Mouse (Mus musculus) forebrain, embryonic 14.5 days (tissue): ENCODE measurements at regions not wholly inside any gene's neighbourhood (a gene's known extent, or its start where the extent isn't known, plus 50 kb on each side); places are given as distances from the start of the nearest gene placed in this dataset.
A peak's percentile ranks its signal among the peaks of the same experiment; 100 is the strongest.

ENCODE experiments used
- ATAC-seq: fragments of 200-750 bp; cut with Nextera tagmentation; 2 replicates; pipeline ENCODE4 v1.8.0; 2017; ENCODE audit warnings: mild to moderate bottlenecking, moderate library complexity
- DNase-seq: peaks from one replicate; pipeline ENCODE4 v3.0.0-alpha.2; 2015; ENCODE audit warnings: low spot score
- H3K27ac ChIP-seq: fragments of 300-500 bp; sonication (generic); 2 replicates; pipeline ENCODE4 v1.5.1; 2014; ENCODE audit warnings: low read depth, mild to moderate bottlenecking, control low read depth, low read length, moderate library complexity
- H3K27me3 ChIP-seq: fragments of 300-500 bp; sonication (generic); replicated peaks from 2 replicates; pipeline ENCODE4 v1.6.1; 2014; ENCODE audit warnings: low read length, control low read depth, mixed read lengths; ENCODE audit not compliant: control insufficient read depth, insufficient read depth
- H3K36me3 ChIP-seq: fragments of 300-500 bp; sonication (generic); 2 replicates; pipeline ENCODE4 v1.6.1; 2014; ENCODE audit warnings: low read length, control low read depth; ENCODE audit not compliant: control insufficient read depth, insufficient read depth
- H3K4me1 ChIP-seq: fragments of 300-500 bp; sonication (generic); 2 replicates; pipeline ENCODE4 v1.6.1; 2014; ENCODE audit warnings: antibody characterized with exemption, low read length, control low read depth; ENCODE audit not compliant: control insufficient read depth, insufficient read depth
- H3K4me2 ChIP-seq: fragments of 300-500 bp; sonication (generic); 2 replicates; pipeline ENCODE4 v1.6.1; 2014; ENCODE audit warnings: mild to moderate bottlenecking, control low read depth, low read length
- H3K4me3 ChIP-seq: fragments of 300-500 bp; sonication (generic); 2 replicates; pipeline ENCODE4 v1.5.1; 2014; ENCODE audit warnings: low read depth, low read length, control low read depth
- H3K9ac ChIP-seq: fragments of 300-500 bp; sonication (generic); 2 replicates; pipeline ENCODE4 v1.6.1; 2014; ENCODE audit warnings: mild to moderate bottlenecking, low read length, control low read depth, moderate library complexity
- H3K9me3 ChIP-seq: fragments of 300-500 bp; sonication (generic); replicated peaks from 2 replicates; pipeline ENCODE4 v1.6.1; 2016; ENCODE audit warnings: low read length, control low read depth, mixed read lengths; ENCODE audit not compliant: control insufficient read depth
- WGBS: fragments of 180-500 bp; shearing (Covaris S2); extraction: QIAGEN DNeasy Blood & Tissue Kit; methylation state at CpG from one replicate; pipeline ENCODE4 v1.1.7; 2014; 5-methylcytosine and 5-hydroxymethylcytosine counted together

- Histone ChIP-seq H3K36me3 (no peaks in the 10 kb centered on the region), H3K4me1 (no peaks in the 10 kb centered on the region), H3K4me2 (peak overlapping the region; percentile 39), H3K27ac (no peak overlapping the region), H3K27me3 (no peaks in the 10 kb centered on the region), H3K4me3 (no peak overlapping the region), H3K9ac (peak overlapping the region; percentile 17; the same call in 1 of the 2 replicates), H3K9me3 (no peaks in the 10 kb centered on the region)
- ATAC-seq (peak; percentile 92), DNase-seq (peak; percentile 94)
- 20% methylated on average over 25 of the region's 25 CpGs for WGBS
These were observed 78.1 kb upstream of the Prok2 start for GRCm38 (mm10) chr6:99803983-99804904.

DNA sequence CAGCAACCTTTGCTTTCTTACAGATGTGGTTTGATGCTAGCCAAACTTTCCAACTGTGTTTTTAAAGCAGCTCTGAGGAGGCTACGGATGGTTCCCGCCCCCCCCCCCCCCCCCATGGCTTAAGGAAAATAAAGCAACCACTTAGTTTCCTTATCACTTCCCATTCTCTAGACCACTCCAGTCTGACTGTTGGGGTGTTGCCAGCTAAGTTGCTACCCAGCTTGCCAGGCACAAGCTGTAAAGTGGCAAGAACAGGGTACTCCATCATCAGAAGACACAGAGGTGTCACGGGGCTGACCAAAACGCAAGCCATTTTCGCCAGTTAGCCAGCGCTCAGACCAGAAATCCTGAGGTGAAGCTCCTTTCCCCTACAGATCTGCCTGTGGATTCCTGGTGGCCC lies 74.7 kb upstream of the Prok2 start:
- H3K4me3 ChIP-seq: no peak overlapping the region
- no peak for ATAC-seq

DNA sequence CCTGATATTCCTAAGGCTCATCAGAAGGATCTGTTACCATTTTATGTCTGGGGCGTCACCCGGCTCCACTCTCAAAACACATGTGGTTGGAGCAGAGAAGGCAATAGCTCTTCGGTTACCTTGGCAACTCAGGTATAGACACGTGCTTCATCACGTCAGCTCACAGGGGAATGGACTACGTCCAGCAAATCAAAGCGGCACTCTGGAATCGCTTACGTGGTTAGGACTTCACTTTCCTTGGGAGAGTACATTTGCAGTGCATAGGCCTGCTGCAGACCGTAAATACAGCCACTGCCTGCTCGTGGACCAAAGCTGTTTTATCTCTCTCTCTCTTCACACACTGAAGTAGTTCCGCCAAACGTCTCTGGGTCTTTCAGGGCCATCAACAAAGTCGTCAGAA lies 74.1 kb upstream of the Prok2 start:
- H3K4me2 ChIP-seq: no peak overlapping the region
- no peak overlapping the region for H3K27ac ChIP-seq
- H3K4me3 ChIP-seq: no peak overlapping the region
- no peaks in the 10 kb centered on the region for H3K9me3 ChIP-seq
- 74% methylated on average over 14 of the region's 14 CpGs for WGBS
- no peak overlapping the region for H3K9ac ChIP-seq
- ATAC-seq (no peak), DNase-seq (no peak)
- no peaks in the 10 kb centered on the region for H3K36me3 ChIP-seq
- no peaks in the 10 kb centered on the region for H3K27me3 ChIP-seq
- H3K4me1 ChIP-seq: no peaks in the 10 kb centered on the region

More for the DNA sequence above, 74.7 kb upstream of the Prok2 start:
- Histone ChIP-seq H3K4me2 (no peak overlapping the region), H3K9ac (no peak overlapping the region), H3K4me1 (no peaks in the 10 kb centered on the region), H3K27ac (no peak overlapping the region), H3K36me3 (no peaks in the 10 kb centered on the region), H3K27me3 (no peaks in the 10 kb centered on the region), H3K9me3 (no peaks in the 10 kb centered on the region)
- DNase-seq: no peak
- WGBS: 79% methylated on average over 6 of the region's 6 CpGs

DNA sequence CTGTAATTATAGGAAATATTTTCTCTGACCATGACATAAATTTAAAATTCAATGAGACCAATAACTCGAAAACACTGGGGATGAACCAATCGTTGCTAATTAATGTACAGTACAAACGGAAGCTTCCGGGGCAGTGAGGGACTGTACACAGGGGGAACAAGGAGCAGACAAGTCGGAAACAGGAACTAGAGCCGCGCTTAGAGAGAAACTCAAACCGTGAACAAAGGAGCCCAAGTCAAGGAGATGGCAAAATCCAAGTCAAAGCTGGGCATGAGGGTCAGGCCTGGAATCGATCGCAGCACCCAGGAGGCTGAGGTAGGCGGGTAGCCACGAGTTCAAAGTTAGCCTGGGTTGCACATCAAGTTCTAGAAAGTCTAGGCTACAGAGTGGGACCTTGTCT lies 70.2 kb upstream of the Prok2 start:
- Histone ChIP-seq H3K4me1 (no peaks in the 10 kb centered on the region), H3K4me2 (no peak overlapping the region), H3K9me3 (no peaks in the 10 kb centered on the region), H3K4me3 (no peak overlapping the region), H3K36me3 (no peaks in the 10 kb centered on the region), H3K9ac (no peak overlapping the region), H3K27ac (no peak overlapping the region), H3K27me3 (no peaks in the 10 kb centered on the region)
- 91% methylated on average over 12 of the region's 12 CpGs for WGBS
- no peak for ATAC-seq
- no peak for DNase-seq

DNA sequence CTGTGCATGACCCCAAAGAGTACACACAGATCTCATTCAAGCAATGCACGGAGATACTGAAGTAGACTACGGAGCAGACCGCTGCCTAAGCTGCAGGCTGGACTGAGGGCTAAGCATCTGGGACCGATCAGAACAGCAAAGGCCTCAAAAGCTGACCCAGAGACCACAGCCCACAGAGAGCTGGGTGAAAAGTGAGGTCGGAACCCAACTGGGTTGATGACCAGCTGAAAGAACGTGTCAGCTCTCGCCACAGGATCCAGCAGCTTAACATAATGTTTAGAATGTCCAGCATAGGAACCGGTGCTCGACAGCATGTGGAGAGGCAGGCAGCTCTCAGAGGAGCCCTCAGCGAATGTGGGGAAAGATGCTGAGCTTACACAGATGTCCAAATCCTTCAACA lies 67.4 kb upstream of the Prok2 start:
- ATAC-seq (no peak), DNase-seq (no peak)
- no peaks in the 10 kb centered on the region for H3K4me1 ChIP-seq
- H3K9me3 ChIP-seq: no peaks in the 10 kb centered on the region
- WGBS: 56% methylated on average over 10 of the region's 10 CpGs
- H3K4me2 ChIP-seq: no peak overlapping the region
- H3K36me3 ChIP-seq: no peaks in the 10 kb centered on the region
- H3K27me3 ChIP-seq: no peaks in the 10 kb centered on the region
- no peak overlapping the region for H3K27ac ChIP-seq
- H3K9ac ChIP-seq: no peak overlapping the region
- no peak overlapping the region for H3K4me3 ChIP-seq

DNA sequence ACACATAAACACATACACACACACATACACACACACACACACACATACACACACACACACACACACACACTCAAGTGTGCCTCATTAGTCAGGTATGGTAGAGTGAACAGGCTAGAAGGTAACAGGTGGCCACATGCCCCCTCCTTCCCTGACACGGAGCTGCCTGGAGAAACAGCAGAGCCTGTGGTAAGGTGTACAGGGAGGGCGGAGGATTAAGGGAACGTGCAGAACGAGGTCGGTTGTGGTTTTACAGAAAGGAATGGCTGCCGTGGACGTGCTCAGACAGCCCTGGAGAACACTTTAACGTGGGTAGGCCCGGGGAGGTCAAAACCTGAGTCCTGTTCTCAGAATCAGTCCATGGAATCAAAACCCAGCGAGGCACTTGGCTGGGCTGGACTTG lies 66.2 kb upstream of the Prok2 start:
- H3K4me2 ChIP-seq: no peak overlapping the region
- no peak overlapping the region for H3K27ac ChIP-seq
- no peaks in the 10 kb centered on the region for H3K4me1 ChIP-seq
- no peak for ATAC-seq
- H3K9ac ChIP-seq: no peak overlapping the region
- 69% methylated on average over 10 of the region's 10 CpGs for WGBS
- H3K36me3 ChIP-seq: no peaks in the 10 kb centered on the region
- no peaks in the 10 kb centered on the region for H3K9me3 ChIP-seq
- H3K4me3 ChIP-seq: no peak overlapping the region
- H3K27me3 ChIP-seq: no peaks in the 10 kb centered on the region
- DNase-seq: no peak

GRCm38 (mm10) chr6:99786977-99787376 lies 60.8 kb upstream of the Prok2 start:
- Histone ChIP-seq H3K36me3 (no peaks in the 10 kb centered on the region), H3K9me3 (no peaks in the 10 kb centered on the region), H3K27me3 (no peaks in the 10 kb centered on the region), H3K27ac (no peak overlapping the region), H3K4me1 (peaks cover 6% of the 10 kb centered on the region; the same call in 1 of the 2 replicates), H3K4me3 (no peak overlapping the region), H3K9ac (no peak overlapping the region), H3K4me2 (no peak overlapping the region)
- 90% methylated on average over 7 of the region's 7 CpGs for WGBS
- DNase-seq (no peak), ATAC-seq (no peak)

GRCm38 (mm10) chr6:99785212-99785611 lies 59.0 kb upstream of the Prok2 start:
- Histone ChIP-seq H3K4me2 (no peak overlapping the region), H3K4me1 (peaks cover 6% of the 10 kb centered on the region; the same call in 1 of the 2 replicates), H3K27me3 (no peaks in the 10 kb centered on the region), H3K9me3 (no peaks in the 10 kb centered on the region), H3K4me3 (no peak overlapping the region), H3K36me3 (no peaks in the 10 kb centered on the region), H3K9ac (no peak overlapping the region), H3K27ac (no peak overlapping the region)
- 91% methylated on average over 6 of the region's 6 CpGs for WGBS
- no peak for DNase-seq
- ATAC-seq: no peak

DNA sequence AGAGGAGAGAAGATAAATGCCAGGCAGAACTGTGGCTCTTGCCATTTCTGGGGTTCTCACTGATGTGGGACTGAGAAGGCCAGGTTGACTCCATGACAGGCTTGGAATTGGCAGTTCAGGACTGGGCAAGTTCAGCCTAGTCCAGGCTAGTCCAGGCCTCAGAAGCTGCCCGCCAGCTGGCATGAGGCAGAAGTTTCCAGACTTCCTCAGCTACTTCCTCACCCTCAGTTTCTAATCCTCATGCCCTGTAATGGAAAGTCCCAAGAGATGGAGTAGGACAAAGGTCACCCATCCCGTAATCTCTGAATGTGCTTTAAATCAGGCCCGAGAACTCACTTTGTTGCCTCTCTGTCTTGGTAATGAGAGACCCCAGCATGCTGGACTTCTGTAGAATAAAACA lies 58.6 kb upstream of the Prok2 start:
- Histone ChIP-seq H3K36me3 (no peaks in the 10 kb centered on the region), H3K4me2 (no peak overlapping the region), H3K27me3 (no peaks in the 10 kb centered on the region), H3K4me1 (peaks cover 6% of the 10 kb centered on the region; the same call in 1 of the 2 replicates), H3K27ac (no peak overlapping the region), H3K9me3 (no peaks in the 10 kb centered on the region), H3K9ac (no peak overlapping the region), H3K4me3 (no peak overlapping the region)
- DNase-seq (no peak), ATAC-seq (no peak)
- 73% methylated on average over 3 of the region's 3 CpGs for WGBS
